Mouse (Mus musculus) lung, postnatal 36 days (tissue): ENCODE data around the gene Rhoh.

ENCODE experiments used
- DNase-seq: peaks from one replicate; pipeline ENCODE4 v3.0.0; 2022; ENCODE audit warnings: mixed read lengths

The Rhoh gene

GRCm38 (mm10) chr5:65895764-65896163 lies 34.8 kb downstream of the Rhoh start:
- no peak for DNase-seq

- DNase-seq, result no peak
Observed at GRCm38 (mm10) chr5:65897731-65898130, 36.7 kb downstream of the Rhoh start.

GRCm38 (mm10) chr5:65898683-65899082 lies 37.7 kb downstream of the Rhoh start:
- no peak for DNase-seq

- no peak for DNase-seq
Observed at GRCm38 (mm10) chr5:65900113-65900512, 39.1 kb downstream of the Rhoh start.

- peak; percentile 44 for DNase-seq
Observed at GRCm38 (mm10) chr5:65900862-65901265, 39.9 kb downstream of the Rhoh start.

DNA sequence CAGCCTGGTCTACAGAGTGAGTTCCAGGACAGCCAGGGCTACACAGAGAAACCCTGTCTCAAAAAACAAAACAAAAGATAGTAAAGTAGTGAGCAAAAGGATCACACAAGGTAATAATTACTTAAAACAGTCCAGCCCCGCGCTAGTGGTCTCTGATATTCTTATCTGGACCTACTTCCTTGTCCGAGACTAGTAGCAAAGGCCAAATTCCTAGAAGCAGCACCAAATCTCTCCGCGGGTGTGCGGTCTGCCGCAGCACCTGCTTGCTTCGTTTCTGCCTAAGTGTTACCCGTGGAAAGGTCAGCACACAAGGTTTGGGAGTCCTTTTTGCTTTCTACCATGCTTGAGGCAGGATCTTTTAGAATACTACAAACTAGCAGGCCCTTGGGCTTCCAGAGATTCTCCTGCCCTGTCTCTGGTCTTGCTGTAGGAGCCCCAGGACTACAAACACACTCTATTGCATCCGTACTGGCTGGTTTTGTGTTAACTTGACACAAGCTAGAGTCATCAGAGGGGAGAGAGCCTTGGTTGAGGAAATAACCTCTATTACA lies 40.9 kb downstream of the Rhoh start:
- DNase-seq, result no peak

GRCm38 (mm10) chr5:65902811-65903210 lies 41.8 kb downstream of the Rhoh start:
- DNase-seq, result no peak

DNA sequence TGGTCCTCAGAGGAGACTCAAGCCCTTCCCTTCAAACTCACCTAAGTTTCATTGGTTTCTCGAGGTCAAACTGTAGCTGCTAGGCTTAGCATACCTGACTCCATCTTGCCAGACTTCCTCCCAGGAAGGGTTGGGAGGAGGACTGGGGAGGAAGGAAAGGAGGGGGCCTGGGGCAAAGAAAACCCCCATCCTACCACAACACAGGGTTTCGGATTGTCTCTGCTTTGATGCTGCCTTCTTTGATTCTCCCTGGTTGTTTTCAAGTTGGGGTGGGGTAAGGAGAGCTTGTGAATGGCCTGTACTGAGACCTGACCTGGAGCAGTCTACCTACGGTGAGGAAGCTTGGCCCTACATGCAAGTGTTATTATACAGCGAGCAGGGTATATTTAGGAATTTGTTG lies 43.5 kb downstream of the Rhoh start:
- no peak for DNase-seq

DNA sequence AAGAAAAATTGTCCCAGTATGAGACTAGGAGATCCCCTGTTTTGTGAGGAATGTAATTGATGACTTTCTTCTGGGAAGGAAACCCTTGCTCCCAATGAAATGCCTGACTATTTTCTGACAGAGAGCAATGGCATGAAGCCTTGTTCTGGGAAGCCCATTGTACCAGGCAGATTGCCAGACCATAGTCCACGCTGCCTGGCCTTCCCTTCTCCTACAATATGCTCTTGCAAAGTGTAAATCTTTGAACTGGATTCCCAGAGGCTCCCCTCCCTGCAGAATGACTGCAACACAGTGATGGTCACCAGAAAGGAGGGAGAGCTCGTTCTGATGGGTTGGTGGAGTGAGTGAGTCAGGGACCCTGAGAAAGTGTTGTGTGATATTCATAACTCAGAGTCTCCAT lies 47.7 kb downstream of the Rhoh start:
- DNase-seq, result no peak

GRCm38 (mm10) chr5:65909321-65909720 lies 48.3 kb downstream of the Rhoh start:
- no peak for DNase-seq

DNA sequence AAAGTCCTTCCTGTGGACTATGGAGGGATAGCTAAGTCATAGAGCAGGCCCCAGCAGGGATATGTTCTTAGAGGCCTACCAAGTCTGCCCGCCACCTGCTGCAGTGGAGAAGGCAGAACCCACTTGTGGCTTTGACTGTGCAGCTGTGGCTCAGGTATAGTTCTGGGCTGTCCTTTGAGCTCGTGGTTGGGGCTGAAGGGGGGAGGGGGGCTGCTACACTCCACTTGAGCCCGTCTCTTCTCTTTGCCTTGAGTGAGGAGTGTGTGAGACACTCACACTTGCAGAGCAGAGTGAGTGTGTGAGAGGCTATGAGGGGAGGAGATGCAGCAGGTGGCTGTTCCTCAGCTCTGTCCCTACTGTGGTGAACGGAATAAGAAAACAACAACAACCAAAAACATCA lies 49.4 kb downstream of the Rhoh start:
- no peak for DNase-seq

DNA sequence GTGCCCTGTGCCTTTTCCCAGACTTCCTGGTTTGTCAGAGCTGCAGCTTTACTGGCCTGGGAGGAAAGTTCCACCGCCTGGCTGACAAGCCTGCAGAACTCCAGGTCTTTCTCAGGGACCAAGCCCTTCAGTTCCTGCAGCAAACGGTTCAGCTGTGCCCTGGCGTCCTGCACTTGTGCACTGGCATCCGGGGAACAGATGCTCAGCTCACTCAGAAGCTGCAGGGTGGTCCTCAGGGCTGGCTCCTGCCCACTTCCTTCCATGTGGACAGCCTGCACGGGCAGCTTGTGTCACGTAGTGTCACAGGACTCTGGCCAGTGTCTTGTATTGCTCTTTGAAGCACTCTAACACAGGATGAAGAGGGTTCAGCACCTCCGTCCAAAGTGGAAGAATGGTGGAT lies 50.7 kb downstream of the Rhoh start:
- DNase-seq, result no peak

DNA sequence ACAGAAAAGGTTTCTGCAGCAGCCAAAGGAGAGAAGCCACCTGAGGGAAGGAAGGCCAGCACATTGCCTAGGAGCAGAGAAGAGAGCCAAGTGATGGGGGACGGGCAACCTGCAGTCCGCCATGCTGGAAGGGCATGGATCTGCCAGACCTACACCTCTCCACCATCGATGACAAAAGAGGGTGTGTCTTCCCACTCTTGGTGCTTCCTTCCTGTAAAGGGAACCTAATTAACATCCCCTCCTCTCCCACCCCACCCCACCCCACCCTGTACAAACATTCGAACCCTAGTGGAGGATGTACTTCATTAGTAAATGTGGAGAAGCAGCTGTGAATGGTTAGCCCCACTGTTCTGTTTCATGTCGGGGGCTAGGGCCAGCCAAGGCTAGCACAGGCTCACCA lies 51.2 kb downstream of the Rhoh start:
- DNase-seq, result no peak

- DNase-seq, result no peak
Observed at GRCm38 (mm10) chr5:65913126-65913525, 52.1 kb downstream of the Rhoh start.

DNA sequence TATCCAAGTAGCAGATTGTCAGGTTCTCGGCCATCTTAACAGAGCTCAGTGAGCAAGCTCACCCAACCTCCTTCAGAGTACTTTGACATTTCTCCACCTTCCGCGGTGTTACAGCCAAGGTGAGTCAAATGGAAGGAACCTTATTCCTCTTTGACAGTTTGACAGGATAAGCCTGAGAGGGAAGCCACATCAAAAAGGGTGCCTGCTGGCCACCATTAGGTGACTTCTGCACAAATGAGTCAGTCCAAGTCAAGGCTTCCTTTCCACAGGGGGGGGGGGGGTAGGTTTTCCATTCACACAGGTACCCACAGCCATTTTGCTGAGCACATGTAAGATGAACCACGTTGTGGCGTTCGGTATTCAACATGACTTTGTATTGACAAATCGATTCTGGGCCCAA lies 53.3 kb downstream of the Rhoh start:
- no peak for DNase-seq

- no peak for DNase-seq
Observed at GRCm38 (mm10) chr5:65916930-65917329, 55.9 kb downstream of the Rhoh start.

DNA sequence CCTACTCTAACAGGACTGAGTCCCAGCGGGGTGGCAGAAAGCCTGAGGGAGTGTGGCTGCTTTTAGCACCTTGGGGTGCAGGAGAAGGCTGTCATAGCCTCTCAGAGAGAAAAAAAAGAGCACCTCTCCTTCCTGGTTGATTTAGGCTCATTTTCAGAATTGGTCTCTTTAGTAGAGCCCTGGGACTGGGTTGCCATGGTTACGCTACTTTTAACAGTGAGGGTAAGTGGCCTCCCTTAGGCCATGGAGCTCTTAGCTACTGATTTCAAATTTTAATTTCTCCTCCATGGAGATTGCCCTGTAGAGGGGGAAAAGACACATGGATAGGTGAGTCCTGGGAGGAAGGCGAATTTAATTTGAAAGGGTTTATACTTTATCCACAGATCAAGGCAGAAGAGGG lies 57.6 kb downstream of the Rhoh start:
- DNase-seq, result no peak

DNA sequence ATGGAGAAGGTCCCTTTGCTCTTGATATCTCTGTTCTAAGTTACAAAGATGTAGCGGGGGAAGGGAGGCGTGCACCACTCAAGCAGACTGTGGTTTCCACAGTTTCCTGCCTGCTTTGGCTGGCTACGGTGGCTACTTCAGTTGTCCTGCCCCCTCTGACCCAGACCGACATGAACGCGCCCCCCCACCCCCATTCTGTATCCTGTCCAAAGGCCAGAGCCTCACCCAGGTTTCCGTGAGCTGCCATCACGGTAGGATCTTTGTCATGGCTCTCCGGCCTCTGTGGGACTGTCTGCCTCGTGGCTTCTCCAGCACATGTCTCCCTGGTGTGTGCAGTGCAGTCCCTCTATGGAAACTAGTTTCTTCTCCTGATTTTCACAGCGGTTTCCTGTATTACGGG lies 58.3 kb downstream of the Rhoh start:
- peak; percentile 49 for DNase-seq

DNA sequence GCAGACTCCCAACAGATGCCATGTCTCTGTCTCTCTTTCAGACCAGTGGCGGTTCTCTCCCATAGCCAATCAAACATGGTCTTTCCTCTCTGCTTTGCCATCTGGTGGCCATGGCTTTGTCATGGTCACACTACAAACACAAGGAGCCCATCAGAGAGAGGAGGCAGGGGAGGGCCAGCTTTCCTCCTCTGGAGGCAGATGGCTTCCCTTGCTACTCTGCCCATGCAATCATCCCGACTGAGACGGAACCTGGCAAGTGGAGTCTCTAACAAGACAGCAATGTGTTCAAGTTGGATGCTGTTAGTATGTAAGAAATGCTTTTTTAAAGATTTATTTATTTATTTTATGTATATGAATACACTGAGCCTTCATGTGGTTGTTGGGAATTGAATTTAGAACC lies 58.9 kb downstream of the Rhoh start:
- no peak for DNase-seq

DNA sequence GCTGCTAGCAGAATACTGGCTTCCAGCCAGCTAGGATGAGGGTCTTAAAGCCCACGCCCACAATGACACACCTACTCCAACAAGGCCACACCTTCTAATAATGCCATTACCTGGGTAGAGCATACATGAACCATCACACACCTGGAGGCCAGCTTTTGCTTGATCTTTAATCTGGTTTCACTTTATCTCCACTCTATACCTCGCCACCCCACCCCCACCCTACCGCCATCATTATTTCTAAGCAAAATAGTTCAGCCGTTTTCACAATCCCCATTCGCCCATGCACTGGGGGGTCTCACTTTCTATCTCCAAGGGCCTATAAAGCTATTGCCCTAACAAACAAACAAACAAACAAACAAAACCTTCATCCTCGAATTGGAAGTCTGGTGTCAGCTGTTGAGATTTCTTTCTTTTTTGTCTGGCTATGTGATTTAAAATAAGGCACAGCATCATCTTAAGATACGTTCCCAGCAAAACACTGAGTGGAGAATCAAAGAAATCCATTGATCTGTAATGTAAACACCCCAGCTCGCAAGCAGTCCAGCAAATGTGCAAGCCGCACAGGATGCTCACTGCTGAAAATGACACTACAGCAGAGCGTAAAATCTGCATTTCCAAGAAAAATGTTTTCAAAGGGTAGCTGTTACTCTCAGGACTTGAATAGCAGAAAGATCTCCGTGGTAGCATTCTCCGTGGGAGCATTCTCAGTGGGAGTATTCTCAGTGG lies 59.9 kb downstream of the Rhoh start:
- DNase-seq, result no peak

DNA sequence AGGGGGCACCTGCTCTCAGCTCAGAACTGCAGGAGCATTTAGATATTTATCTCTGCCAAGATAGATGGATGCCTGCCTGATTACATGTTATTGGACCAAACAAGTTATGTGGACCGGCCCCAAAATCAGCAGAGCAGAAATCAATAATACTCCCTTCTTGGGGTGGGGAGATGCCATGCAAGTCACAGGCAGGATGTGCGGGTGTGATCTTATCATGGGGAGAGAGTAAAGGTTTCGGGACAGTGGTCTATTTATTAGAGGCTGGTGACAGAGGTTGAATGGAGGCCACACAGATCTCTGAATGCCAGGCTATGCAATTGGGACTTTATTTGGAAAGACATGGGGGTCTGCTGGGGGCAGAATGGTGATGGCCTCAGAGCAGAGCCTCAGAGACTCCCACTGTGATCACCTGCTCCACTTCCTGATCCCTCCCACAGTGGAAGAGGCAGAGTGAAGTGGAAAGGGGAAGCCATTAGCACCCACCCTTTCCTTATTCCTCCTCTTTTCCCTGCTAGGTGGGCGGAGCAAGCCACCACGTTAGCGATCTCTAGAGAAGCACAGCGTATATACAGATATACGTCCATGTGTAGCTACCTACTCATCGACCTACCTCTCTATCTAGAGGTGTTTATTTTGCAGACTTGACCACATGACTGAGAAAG lies 60.6 kb downstream of the Rhoh start:
- DNase-seq, result no peak

DNA sequence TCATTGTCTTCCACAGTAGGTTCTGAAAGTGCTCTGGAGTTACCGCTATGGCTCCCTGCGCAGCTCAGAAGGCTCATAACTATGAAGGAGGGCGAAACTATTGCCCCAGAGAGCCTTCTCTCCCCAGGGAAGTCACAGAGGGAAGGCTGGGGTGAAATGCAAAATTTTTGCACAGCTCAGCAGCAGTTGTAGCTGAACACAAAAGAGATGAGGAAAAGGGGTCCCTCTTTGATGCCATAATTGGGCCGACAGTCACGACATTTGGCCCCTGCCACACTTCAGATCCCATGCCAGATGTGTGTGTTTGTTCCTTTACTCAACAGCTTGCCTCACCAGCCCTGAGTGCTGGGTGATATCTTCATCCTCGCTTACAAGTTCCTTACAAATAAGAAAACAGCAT lies 65.7 kb downstream of the Rhoh start:
- no peak for DNase-seq

- peak; percentile 57 for DNase-seq
Observed at GRCm38 (mm10) chr5:65929162-65929561, 68.1 kb downstream of the Rhoh start.

- DNase-seq, result no peak
Observed at GRCm38 (mm10) chr5:65930171-65930570, 69.2 kb downstream of the Rhoh start.

GRCm38 (mm10) chr5:65933258-65933657 lies 72.2 kb downstream of the Rhoh start:
- no peak for DNase-seq
